Mouse (Mus musculus) c-Kit-positive CD71-positive TER-119-positive erythroid progenitor cells, embryonic 14.5 days (primary cell): ENCODE data around the gene Plpp4.
A peak's percentile ranks its signal among the peaks of the same experiment; 100 is the strongest.

Experiments
- DNase-seq: peaks from one replicate; pipeline ENCODE4 v3.0.0-alpha.2; 2013; ENCODE audit warnings: low spot score

The Plpp4 gene

GRCm38 (mm10) chr7:129301622-129302021 is 44.8 kb downstream of the Plpp4 start:
- DNase-seq = no peak

GRCm38 (mm10) chr7:129303356-129303755 is 46.5 kb downstream of the Plpp4 start:
- no peak for DNase-seq

- no peak for DNase-seq
These were observed 50.4 kb downstream of the Plpp4 start for GRCm38 (mm10) chr7:129307042-129307825.

- DNase-seq = no peak
These were observed 51.8 kb downstream of the Plpp4 start for GRCm38 (mm10) chr7:129308661-129309060.

GRCm38 (mm10) chr7:129312521-129312920 is 55.7 kb downstream of the Plpp4 start:
- no peak for DNase-seq

GRCm38 (mm10) chr7:129313969-129314368 is 57.1 kb downstream of the Plpp4 start:
- no peak for DNase-seq

- DNase-seq = no peak
These were observed 83.3 kb downstream of the Plpp4 start for GRCm38 (mm10) chr7:129340096-129340495.

GRCm38 (mm10) chr7:129355561-129355960 is 98.7 kb downstream of the Plpp4 start:
- no peak for DNase-seq

GRCm38 (mm10) chr7:129375306-129375705 is 118.5 kb downstream of the Plpp4 start:
- DNase-seq = no peak

GRCm38 (mm10) chr7:129385149-129385548 is 128.3 kb downstream of the Plpp4 start:
- no peak for DNase-seq

- DNase-seq = no peak
These were observed 136.1 kb downstream of the Plpp4 start for GRCm38 (mm10) chr7:129392835-129393489.

- DNase-seq = no peak
These were observed 139.7 kb downstream of the Plpp4 start for GRCm38 (mm10) chr7:129396561-129396960.

- DNase-seq = no peak
These were observed 142.2 kb downstream of the Plpp4 start for GRCm38 (mm10) chr7:129399071-129399470.

- DNase-seq = no peak
These were observed 146.0 kb downstream of the Plpp4 start for GRCm38 (mm10) chr7:129402695-129403364.

GRCm38 (mm10) chr7:129406069-129406468 is 149.2 kb downstream of the Plpp4 start:
- no peak for DNase-seq

GRCm38 (mm10) chr7:129412695-129413094 is 155.9 kb downstream of the Plpp4 start:
- no peak for DNase-seq

- no peak for DNase-seq
These were observed 158.3 kb downstream of the Plpp4 start for GRCm38 (mm10) chr7:129415179-129415578.

- no peak for DNase-seq
These were observed 164.3 kb downstream of the Plpp4 start for GRCm38 (mm10) chr7:129421181-129421580.

- peak; percentile 0 for DNase-seq
These were observed 168.7 kb downstream of the Plpp4 start for GRCm38 (mm10) chr7:129425554-129425953.

- DNase-seq = no peak
These were observed 172.0 kb downstream of the Plpp4 start for GRCm38 (mm10) chr7:129428794-129429193.

- DNase-seq = no peak
These were observed 173.1 kb downstream of the Plpp4 start for GRCm38 (mm10) chr7:129429903-129430302.
